Mouse (Mus musculus) MEL (cell line): Measurements from ENCODE around the gene Olfr143.

Experiments used
- CHD1 ChIP-seq: IDR thresholded peaks from 2 replicates; pipeline ENCODE4 v1.6.1; 2012; ENCODE audit warnings: low read depth, mild to moderate bottlenecking, inconsistent platforms, low read length, improper control_type of control experiment
- CTCF ChIP-seq, 3 experiments: IDR thresholded peaks in 2 of 3; conservative IDR thresholded peaks in 1 of 3; 2 replicates each; pipeline ENCODE4 v1.5.1; 2011 to 2012; ENCODE audit warnings: low read length in 3 of 3, low read depth in 2 of 3, mild to moderate bottlenecking in 2 of 3, improper control_type of control experiment in 1 of 3, inconsistent platforms in 1 of 3, mixed read lengths in 1 of 3, moderate library complexity in 1 of 3; ENCODE audit not compliant: control insufficient read depth in 1 of 3, insufficient read depth in 1 of 3, poor library complexity in 1 of 3, severe bottlenecking in 1 of 3
- ELF1 ChIP-seq: IDR thresholded peaks from 2 replicates; pipeline ENCODE4 v1.6.1; 2014; ENCODE audit warnings: low read depth, mild to moderate bottlenecking, inconsistent platforms, low read length, improper control_type of control experiment, moderate library complexity
- EP300 ChIP-seq, 2 experiments: IDR thresholded peaks; 2 replicates each; pipeline ENCODE4 v1.6.1; 2011; ENCODE audit warnings: improper control_type of control experiment in 2 of 2, low read length in 2 of 2, low read depth in 1 of 2, mild to moderate bottlenecking in 1 of 2
- ETS1 ChIP-seq: IDR thresholded peaks from 2 replicates; pipeline ENCODE4 v1.6.1; 2012; ENCODE audit warnings: low read depth, mild to moderate bottlenecking, inconsistent platforms, low read length, improper control_type of control experiment, moderate library complexity
- MAX ChIP-seq: IDR thresholded peaks from 2 replicates; pipeline ENCODE4 v1.6.1; 2011; ENCODE audit warnings: low read length, improper control_type of control experiment
- NELFE ChIP-seq: IDR thresholded peaks from 2 replicates; pipeline ENCODE4 v1.6.1; 2011; ENCODE audit warnings: low read depth, low read length, improper control_type of control experiment
- POLR2A ChIP-seq, 2 experiments: IDR thresholded peaks; 2 replicates each; pipeline ENCODE4 v1.6.1; 2011 to 2012; ENCODE audit warnings: low read length in 2 of 2, mild to moderate bottlenecking in 2 of 2, control low read depth in 1 of 2, improper control_type of control experiment in 1 of 2, low read depth in 1 of 2, moderate library complexity in 1 of 2; ENCODE audit not compliant: control insufficient read depth in 1 of 2, insufficient read depth in 1 of 2, poor library complexity in 1 of 2
- POLR2AphosphoS2 ChIP-seq: IDR thresholded peaks from 2 replicates; pipeline ENCODE4 v1.6.1; 2011; ENCODE audit warnings: low read length, improper control_type of control experiment
- POLR2AphosphoS5 ChIP-seq: IDR thresholded peaks from 2 replicates; pipeline ENCODE4 v1.6.1; 2012; ENCODE audit warnings: low read depth, borderline replicate concordance, mild to moderate bottlenecking, inconsistent platforms, low read length, moderate library complexity, mixed read lengths
- RCOR1 ChIP-seq: IDR thresholded peaks from 2 replicates; pipeline ENCODE4 v1.6.1; 2012; ENCODE audit warnings: low read depth, mild to moderate bottlenecking, inconsistent platforms, low read length, improper control_type of control experiment
- SMC3 ChIP-seq: IDR thresholded peaks from 2 replicates; pipeline ENCODE4 v1.6.1; 2011; ENCODE audit warnings: low read depth, low read length, improper control_type of control experiment
- TAL1 ChIP-seq: IDR thresholded peaks from 2 replicates; pipeline ENCODE4 v1.6.1; 2012; ENCODE audit warnings: mild to moderate bottlenecking, inconsistent platforms, low read length, moderate library complexity, mixed read lengths
- ZNF384 ChIP-seq: IDR thresholded peaks from 2 replicates; pipeline ENCODE4 v1.6.1; 2012; ENCODE audit warnings: low read depth, mild to moderate bottlenecking, inconsistent platforms, low read length, improper control_type of control experiment

GRCm38 (mm10) chr9:38290807-38291206 is 38.2 kb downstream of the Olfr143 start, which contains the start of gene Olfr896-ps1:
- no peak for TF ChIP-seq SMC3
- TF ChIP-seq CTCF (IDR thresholded peaks at IDR 0.05 in 2 of 3, conservative IDR thresholded peaks at IDR 0.05 in 1 of 3; ENCODE audit: control insufficient read depth in 1 of 3, insufficient read depth in 1 of 3, low read depth in 2 of 3, low read length in 3 of 3, poor library complexity in 1 of 3, severe bottlenecking in 1 of 3) = no peak
- no peak for TF ChIP-seq ZNF384
- no peak for TF ChIP-seq TAL1
- TF ChIP-seq POLR2A (IDR thresholded peaks at IDR 0.05; ENCODE audit: control insufficient read depth in 1 of 2, insufficient read depth in 1 of 2, low read depth in 1 of 2, low read length in 2 of 2, poor library complexity in 1 of 2) = no peak
- no peak for TF ChIP-seq EP300 (IDR thresholded peaks at IDR 0.05; ENCODE audit: low read depth in 1 of 2, low read length in 2 of 2)
- TF ChIP-seq NELFE = no peak
- TF ChIP-seq ELF1 = no peak
- no peak for TF ChIP-seq MAX
- no peak for TF ChIP-seq CHD1
- TF ChIP-seq POLR2AphosphoS2 = no peak
- no peak for TF ChIP-seq RCOR1
- TF ChIP-seq POLR2AphosphoS5 = no peak
- TF ChIP-seq ETS1 = no peak
